Mouse (Mus musculus) forelimb bud, embryonic 11.5 days (tissue): ENCODE measurements around the gene Gmpr.
"Not testable (repeated sequence)": the region's sequence is repeated elsewhere in the genome, so short reads cannot be mapped to it uniquely, and the experiment has no call there.

Source experiments
- DNase-seq: peaks from one replicate; pipeline ENCODE4 v3.0.0-alpha.2; 2012; ENCODE audit warnings: low read depth, low spot score

The Gmpr gene

DNA sequence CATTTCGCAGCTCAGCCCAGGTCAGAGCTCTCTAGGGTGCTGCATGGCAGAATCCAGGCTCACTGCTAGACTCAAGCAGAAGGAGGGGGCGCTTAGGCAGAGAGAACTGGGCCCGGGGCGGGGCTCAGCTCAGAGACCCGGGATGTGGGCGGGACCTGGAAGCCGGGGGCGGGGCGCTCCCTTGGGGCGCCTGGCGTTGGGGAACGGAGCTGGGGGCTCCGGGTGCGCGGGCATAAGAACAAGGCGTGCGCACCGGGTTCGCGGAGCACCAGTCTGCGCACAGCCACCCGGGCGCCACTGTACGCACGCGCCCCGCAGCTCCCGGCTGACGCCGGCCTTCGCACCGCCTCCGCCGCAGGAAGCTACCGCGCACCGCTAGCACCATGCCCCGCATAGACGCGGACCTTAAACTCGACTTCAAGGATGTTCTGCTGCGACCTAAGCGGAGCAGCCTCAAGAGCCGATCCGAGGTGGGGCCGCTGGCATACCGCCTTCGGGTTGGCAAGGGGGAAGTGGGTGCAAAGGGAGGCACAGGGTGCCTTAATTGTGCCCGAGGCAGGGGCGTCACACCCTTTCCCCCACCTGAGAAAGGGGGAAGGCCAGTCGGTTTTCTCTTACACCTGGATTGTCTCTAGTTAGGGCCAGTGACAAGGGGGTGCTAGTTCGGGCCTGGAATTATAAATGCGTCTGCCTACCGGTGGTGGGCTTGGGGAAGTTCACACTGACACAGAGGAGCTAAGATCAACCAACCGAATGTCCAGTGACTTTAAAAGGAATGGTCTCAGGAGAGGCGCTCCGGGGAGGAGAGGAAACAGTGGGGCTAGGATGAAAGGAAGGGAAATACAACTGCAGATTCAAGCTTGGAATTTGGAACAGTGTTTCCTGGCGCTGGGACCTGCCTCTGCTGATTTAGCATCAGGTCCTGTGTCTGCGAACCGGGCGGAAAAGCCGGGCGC is at the start of gene Gmpr:
Gene Gmpr (plus strand): TSS at position 171 of the 956 bp plus-strand sequence.
- peak; percentile 67 for DNase-seq

DNA sequence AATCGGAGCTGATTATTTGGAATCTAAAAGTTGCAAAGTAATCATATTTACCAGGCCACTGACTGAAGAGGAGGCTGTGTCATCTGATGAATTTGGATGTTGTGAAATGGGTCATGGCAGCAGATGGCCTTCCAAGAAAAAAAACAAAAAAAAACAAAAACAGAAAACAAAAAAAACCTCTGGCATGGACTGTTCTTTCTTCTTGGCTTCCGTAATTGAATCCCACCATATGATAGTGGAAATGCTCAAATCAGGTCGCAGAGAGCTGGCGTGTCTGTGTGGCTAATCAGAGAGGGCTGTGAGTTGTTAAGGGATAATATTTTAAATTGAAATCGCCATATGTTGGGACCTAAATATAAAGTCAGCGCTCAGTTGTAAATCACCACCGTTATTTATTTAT is 49.8 kb upstream of the Gmpr start:
- DNase-seq, result peak; percentile 52

DNA sequence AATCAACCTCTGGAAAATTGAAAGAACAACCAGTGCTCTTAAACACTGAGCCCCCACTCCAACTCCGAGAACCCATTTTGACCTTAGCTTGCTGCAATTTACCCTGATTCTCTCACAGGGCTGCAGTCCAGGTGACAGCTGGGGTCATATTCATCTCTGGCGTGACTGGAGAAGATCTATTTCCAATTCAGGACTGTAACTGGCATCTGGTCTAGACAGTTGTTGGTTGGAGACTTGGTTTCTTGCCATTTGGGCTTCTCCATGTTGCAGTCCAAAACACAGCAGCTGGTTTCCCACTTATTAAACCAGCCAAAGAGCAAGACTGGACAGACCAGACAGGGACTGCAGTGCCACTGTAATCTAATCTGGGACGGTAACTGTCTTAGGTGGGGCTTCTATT is 47.1 kb upstream of the Gmpr start:
- no peak for DNase-seq

DNA sequence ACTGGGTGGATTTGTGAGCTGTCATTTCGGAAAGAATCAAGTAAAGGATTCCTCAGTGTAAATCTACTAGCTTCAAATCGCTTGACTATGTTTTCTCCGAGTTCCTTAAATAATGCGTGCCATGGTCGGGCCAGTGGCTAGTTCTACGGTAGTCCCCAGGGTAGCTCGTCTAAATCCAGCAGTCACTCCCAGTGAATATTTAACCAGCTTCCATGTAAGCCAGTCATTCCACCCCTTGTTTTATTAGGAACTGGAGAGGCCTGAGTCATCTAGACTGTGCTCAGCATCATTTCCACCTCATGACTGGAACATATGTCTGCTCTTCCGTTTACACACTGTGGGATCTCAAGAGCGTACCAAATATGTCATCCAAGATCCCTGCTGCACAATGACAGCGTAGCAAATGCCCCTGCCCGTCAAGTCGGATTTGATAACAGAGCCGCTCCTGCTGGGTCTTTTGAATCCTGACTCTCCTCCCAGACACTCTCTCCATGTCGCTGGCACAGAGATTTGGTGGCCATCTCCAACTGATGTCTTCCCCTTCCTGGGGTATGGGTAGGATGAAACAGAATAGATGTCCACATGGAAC is 45.8 kb upstream of the Gmpr start:
- DNase-seq, result no peak

DNA sequence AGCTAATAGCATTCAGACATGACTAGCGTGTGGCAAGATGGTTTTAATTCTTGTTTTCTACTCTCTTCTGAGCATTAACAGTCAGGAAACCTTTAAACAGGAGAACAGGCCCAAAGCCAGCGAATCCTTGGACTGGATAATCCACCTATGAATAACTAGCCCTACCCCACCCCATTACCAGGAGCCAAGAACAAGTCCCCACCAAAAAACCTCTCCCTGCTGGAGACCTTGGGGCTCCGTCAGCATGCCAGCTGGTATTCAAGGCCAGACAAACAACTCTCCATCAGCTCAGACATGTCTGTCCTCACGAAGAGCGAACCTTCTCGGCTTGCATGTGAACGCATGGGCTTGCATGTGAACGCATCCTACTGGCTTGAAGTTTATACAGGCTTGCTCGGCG is 41.6 kb upstream of the Gmpr start:
- no peak for DNase-seq

DNA sequence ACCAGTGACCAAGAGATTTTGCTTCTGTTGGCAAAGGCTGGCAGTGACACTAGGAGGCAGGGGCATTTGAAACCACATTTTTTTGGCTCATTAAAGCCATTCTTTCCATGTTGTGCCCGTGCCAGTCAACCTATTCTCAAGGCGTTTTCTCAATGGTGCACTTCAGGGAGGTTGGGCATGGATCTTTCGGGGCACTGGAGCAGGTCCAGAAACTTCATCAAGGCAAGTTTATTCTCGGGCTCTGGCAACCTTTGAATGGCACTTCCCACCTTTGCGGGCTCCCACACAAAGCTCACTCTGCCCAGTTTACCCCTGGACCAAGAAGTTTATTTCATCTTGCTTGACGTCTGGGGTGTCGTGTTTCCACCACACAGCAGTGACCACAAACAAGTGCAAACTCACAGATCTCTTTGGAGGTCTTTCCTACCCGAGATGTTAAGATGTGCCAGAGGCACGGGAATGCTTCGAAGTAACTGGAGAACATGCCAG is 41.2 kb upstream of the Gmpr start:
- DNase-seq, result no peak

DNA sequence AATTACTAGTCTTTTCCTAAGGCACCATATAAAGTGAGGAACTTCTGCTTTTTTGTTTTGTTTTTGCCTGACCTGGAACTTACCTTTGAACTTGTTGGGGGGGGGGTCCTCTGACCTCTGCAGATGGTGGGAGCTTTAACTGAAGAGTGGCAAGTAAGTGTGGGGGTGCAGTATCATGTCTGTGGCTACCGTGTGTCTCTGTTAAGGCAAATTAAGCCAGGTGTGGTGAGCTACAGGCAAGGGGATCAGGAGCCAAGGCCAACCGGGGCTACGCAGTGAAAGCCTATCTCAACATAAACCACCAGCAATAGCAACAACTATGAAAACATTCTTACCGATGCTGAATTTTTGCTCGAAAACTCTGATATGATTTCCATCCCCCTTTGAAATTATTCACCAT is 38.5 kb upstream of the Gmpr start:
- no peak for DNase-seq

DNA sequence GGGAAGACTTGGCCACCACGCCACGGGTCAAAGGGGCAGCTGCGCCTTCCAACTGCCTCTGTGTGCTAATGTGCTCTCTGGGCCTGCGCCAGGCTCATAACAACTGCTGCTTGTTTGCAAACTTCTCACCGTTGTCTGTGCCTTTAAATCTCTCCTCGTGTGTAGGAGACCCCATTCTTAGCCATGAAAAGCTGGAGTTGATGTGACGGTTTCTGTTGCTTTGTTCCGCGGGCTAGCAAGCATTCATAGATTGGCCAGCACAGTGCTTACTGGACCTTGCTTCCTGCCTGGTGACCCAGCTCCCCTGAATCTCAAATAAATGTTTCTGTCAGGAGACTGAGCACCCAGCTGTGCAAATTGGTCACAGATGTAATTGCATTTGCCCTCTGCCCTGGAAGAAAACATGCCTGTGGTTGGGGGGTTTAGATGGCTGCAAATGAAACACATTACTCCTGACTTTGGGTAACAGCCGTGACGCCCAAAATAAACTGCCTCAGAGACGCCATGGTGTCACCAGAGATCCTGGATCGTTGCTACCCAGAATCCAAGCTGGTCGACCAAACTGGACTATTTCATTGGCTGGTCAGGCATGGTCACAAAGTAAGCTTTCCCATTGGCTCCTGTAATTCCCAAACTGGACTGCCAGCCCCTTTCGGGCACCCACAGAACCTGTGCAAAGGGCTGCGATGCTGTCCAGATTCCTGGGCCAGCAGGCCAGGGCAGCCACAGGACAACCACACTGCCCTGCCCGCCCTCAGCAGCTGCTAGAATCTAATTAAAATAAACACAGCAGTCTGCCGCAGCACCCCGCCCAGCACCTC is 37.6 kb upstream of the Gmpr start:
- peak; percentile 89 for DNase-seq

DNA sequence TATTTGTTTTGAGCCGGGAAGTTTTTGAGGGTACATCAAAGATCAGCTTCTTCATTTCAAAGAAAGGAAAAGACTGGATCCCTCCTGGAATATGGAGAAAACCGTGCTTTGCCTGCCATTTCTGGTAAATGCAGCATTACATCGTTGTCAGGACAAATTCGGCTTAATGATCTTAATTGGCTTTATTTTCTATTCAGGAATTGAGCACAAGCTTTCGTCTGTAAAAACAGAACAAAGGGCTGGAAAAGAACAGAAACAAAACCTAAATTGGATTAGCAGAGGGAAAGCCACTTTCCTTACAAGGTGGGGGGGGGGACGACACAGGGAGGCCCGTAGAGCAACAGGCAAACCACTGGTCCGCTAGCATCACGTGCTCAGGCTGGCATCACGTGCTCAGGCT is 33.9 kb upstream of the Gmpr start:
- DNase-seq, result no peak

DNA sequence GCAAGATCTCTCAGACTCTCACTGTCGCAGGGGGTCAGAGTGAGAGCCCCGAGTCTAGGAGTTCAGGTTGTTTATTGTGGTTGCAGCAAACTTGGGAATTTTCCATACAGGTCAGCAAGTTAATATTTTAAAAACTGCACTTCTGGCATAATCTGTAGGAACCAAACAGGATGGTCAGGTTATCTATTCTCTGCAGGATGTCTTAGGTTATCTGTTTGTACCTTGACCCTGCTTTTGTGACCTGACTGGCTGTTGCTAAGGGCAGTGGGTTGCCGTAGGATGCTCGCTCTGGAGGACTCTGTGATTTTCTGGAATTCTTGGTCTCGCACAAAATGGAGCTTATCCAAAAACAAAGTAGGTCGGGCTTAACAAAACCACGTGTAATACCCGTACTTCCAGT is 31.9 kb upstream of the Gmpr start:
- no peak for DNase-seq

DNA sequence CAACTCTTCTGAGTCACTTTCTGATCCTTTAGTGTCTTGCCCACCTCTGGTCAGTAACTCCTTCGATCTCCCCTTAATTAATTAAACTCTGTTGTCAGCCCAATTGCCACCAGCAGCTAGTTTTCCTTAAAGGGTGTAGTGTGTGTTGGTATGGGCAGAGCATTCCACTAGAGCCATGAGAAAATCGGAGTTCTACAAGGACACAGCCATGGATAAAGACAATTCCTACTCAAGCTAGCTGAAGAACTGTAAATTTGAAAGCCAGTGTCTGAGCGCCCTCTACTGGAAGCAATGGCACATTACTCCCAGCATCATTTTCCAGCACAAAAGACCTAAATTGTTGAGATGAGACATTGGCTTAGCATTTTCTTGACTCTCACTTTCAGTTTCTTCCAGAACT is 30.1 kb upstream of the Gmpr start:
- DNase-seq, result peak; percentile 84

DNA sequence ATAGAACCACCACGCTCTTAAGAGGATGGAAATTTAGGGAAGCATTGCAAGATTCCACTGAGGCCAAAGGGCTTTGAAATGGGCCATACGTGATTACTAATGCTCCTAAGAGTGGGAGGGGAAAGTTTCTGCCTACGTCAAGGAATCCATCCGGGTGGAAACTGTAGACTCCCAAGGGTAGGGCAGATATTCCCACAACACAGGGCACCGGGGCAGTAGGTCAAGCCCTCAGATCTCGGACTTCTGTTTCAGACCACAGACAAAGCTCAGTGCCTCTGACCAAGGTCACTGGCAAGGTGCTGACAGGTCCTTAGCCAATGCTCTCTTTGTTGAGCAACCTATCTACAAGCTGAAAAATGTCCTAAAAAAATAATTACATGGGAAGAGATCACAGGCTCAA is 27.3 kb upstream of the Gmpr start:
- DNase-seq, result no peak

DNA sequence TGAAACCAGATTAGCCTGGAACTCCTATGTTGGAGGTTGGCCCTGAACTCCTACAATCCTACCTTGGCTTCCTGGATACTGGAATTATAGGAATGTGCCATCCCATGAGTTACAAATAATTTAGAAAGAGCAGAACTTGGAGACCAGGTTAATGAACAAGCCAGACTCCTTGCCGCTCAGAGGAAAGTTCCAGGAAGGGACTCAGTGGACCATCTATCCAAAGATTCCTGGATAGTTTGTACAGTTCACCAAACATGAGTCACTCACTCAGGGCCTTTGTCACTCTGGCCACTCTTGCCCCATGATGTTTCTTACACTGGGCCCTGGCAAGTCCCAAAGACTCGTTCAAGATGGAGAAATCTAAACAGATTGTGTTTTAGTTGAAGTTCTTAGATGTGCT is 24.0 kb upstream of the Gmpr start:
- no peak for DNase-seq

DNA sequence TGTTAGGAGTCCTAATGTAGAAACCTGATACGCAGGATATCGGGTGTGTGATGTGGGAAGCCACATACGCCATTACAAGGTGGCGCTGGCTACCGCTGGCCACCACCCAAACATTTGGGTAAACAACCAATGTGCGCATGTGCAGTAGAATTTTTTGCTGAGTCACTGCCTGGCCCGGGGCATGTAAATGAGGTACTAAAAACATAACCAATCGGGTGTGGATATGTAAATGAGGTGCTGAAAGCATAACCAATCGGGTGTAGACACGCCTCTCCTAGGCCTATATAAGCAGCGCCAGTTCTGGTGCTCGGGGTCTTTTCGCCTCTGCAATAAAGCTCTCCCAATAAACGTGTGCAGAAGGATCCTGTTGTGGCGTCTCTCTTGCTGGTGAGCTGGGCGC is 23.3 kb upstream of the Gmpr start:
- not testable (repeated sequence) for DNase-seq

DNA sequence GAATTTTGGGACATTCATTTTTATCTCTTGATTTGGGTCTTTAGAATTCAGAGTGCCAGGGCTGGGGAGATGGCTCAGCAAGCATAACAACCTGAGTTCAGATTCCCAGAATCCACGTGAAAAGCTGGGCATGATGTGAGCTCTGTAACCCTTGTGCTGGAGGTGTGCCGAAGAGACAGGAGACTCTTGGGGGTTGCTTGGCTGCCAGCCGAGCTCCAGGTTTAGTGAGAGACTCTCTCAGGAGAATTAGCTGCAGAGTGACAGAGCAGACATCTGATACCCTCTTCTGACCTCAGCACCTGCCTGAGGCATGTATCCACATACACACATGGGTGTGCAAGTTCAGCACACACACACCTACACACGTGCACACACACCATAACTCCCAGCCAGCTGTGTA is 21.6 kb upstream of the Gmpr start:
- DNase-seq, result no peak

DNA sequence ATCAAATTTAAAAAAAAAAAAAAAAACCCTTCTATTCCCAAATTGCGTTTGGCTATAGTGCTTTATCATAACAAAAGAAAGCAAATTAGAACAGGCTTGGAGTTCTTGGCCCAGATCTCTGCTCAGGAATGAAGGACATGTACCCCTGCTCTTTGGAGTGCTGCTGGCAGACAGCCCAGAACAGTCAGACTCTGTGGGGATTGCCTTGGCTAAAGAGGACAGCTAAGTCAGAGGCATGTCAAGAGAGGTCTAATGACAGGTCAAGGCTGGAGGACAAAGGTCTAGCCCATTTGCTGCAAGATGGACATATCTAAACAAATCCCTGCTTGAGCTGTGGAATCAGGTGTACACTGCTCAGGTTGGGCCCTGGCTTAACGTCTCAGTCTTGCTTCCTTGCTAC is 20.6 kb upstream of the Gmpr start:
- no peak for DNase-seq

DNA sequence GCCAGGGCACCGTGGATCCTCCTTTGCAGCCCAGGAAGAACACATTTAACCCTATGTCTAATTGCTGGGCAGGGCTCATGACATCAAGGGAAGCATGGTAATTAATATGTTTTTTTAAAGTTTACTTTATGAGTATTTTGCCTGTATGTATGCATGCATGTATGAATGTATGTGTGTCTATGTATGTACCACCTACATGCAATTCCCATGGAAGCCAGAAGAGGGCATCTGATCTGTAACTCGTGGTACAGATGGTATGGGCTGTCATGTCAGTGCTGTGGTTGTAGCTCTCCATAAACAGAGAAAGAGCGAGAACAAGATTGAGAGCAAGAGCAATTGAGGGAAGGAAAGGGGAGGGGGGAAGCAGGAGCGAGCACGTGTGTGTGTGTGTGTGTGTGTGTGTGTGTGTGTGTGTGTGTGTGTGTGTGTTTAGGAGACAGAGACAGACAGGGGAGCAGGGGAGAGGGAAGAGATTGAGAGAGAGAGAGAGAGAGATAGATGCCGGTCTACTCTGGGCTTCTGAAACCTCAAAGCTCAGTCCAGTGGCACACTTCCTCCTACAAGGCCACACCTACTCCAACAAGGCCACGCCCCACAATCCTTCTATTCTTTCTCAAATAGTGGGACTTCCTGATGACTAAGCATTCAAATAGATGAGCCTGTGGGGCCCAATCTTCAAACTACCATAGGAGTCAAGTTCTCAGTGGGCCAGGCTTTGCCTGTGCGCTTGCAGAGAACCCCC is 15.1 kb upstream of the Gmpr start:
- no peak for DNase-seq

DNA sequence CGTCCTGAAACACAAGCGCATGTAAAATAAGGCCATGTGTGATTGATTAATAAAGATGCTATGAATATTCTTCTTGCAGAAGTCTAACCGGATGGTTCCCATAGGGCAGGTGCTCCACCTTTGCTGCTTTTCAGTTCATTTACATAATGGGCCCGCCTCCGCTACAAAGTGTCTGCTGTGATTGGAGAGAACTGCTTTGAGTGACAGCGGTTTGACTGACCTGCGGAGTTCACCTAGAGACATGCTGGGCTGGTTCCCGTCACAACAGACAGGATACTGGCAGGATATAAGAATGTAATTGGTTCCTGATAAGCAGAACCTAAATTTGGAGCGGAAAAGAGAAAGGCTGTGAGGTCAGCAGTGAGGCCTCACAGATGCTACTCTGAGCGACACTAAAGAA is 13.4 kb upstream of the Gmpr start:
- no peak for DNase-seq

DNA sequence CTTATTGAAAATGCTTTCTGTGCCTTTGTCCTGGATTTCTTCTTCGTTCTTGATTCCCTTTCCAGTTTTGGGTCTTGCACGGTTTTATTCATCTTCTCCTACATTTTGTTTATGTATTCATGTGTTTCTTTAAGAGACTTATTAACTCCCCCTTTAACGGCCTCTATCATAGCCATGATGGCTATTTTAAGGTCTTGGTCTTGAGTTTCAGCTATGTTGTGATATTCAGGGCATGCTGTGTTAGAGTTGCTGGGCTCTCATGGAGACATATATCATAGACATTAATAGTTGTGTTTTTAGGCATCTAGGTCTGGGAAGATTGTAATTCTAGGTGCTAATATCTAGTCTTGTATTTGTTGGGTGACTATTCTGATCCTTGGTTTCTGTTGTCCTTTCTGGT is 8.6 kb upstream of the Gmpr start:
- DNase-seq, result no peak

DNA sequence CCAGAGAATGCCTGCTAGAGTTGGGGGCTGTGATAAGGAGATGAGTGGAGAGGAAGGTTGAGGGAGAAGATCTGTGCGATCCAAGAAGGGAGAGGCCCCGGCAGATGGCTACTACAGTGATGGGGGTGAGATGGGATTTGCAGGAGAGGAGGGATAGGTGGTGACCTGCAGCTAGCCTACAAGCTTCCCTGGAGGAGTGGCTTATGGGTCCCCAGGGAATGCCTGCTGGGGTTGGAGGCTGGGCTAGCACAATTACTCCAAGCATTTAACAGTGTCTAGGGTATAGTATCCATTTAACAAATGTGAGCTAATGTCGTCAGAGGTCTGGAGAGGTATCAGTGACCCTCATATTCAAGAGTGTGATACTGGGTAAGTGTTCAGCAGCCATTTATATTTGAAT is 7.9 kb upstream of the Gmpr start:
- no peak for DNase-seq

DNA sequence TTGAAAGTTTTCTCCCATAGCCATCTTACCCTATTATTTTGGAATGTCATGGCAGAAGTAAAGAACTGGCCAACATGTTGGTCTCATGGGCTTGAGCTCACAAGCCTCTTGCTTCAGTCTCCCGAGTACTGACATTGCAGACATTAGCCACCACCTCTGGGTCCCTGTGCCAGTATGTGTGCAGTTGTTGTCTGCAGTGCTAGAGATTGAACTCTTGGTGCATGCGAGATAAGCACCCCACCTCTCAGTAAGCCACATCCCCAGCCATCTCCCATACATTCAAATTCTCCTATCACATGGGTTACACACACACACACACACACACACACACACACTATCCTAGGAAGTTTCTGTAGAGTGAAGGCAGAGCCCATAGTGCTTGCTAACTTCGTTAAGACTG is 7.3 kb upstream of the Gmpr start:
- no peak for DNase-seq

DNA sequence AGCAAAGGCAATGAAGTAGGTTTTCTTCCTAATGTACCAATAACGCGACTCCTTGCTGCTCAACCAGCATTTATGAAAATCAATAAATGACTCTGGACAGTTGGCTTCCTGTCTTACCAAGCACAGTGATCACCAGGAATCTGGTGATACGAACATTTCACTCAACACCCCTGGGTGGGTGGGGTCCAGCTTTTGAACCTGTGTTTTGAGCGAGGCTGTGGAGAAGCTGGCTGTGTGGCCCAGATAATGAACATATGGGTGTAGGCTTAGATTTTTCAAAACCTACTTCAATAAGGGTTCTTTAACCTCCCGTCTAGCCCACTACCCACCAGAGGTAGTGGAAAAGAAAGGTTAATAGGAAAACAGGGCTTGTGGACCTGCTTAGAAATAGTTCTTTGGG is 4.5 kb upstream of the Gmpr start:
- no peak for DNase-seq
